Mouse (Mus musculus) limb, embryonic 15.5 days (tissue): ENCODE measurements at regions not wholly inside any gene's neighbourhood (a gene's known extent, or its start where the extent isn't known, plus 50 kb on each side); places are given as distances from the start of the nearest gene placed in this dataset.

Source experiments
- ATAC-seq: fragments of 200-750 bp; cut with Nextera tagmentation; 2 replicates; pipeline ENCODE4 v1.8.0; 2017; ENCODE audit warnings: low read depth, moderate TSS enrichment; ENCODE audit not compliant: insufficient number of reproducible peaks, low FRiP score, low TSS enrichment
- H3K27ac ChIP-seq: fragments of 300-500 bp; sonication (generic); 2 replicates; pipeline ENCODE4 v1.5.1; 2015; ENCODE audit warnings: moderate library complexity, mild to moderate bottlenecking, inconsistent platforms
- H3K27me3 ChIP-seq: fragments of 300-500 bp; sonication (generic); 2 replicates; pipeline ENCODE4 v1.6.1; 2015; ENCODE audit warnings: inconsistent platforms
- H3K36me3 ChIP-seq: fragments of 300-500 bp; sonication (generic); 2 replicates; pipeline ENCODE4 v1.6.1; 2015; ENCODE audit warnings: inconsistent platforms
- H3K4me1 ChIP-seq: fragments of 300-500 bp; sonication (generic); 2 replicates; pipeline ENCODE4 v1.6.1; 2015; ENCODE audit warnings: inconsistent platforms
- H3K4me2 ChIP-seq: fragments of 300-500 bp; sonication (generic); 2 replicates; pipeline ENCODE4 v1.6.1; 2015; ENCODE audit warnings: mild to moderate bottlenecking, inconsistent platforms
- H3K4me3 ChIP-seq: fragments of 300-500 bp; sonication (generic); 2 replicates; pipeline ENCODE4 v1.5.1; 2015; ENCODE audit warnings: mild to moderate bottlenecking, inconsistent platforms
- H3K9ac ChIP-seq: fragments of 300-500 bp; sonication (generic); 2 replicates; pipeline ENCODE4 v1.6.1; 2015; ENCODE audit warnings: inconsistent platforms
- H3K9me3 ChIP-seq: fragments of 300-500 bp; sonication (generic); 2 replicates; pipeline ENCODE4 v1.6.1; 2016; ENCODE audit warnings: inconsistent platforms
- WGBS: fragments of 180-500 bp; shearing (Covaris S2); methylation state at CpG from one replicate; pipeline ENCODE4 v1.1.7; 2015; 5-methylcytosine and 5-hydroxymethylcytosine counted together

DNA sequence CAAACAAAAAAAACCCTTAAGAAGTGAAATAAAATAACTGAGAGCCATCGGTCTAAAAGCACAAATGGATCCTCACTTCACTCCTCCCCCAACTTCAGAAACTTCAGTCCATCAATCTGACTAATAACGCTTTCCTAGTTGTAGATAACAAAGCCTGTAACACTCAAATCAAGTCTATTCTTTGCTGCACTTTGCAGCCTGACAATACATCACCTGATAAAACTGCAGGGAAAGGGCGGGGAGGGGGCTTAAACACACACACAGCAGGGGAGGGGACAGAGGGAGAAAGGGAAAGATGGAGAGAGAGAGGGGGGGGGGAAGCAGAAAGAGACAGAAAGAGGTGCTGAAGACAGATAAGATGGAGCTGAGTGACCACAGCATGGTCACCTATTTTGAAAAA, 99.8 kb upstream of the B3galt2 start:
- no peaks in the 10 kb centered on the region for H3K9me3 ChIP-seq
- no peak overlapping the region for H3K4me3 ChIP-seq
- H3K4me2 ChIP-seq, result no peak overlapping the region
- no peak overlapping the region for H3K9ac ChIP-seq
- 53% methylated on average over 3 of the region's 3 CpGs for WGBS
- no peak for ATAC-seq
- no peaks in the 10 kb centered on the region for H3K36me3 ChIP-seq
- H3K27me3 ChIP-seq, result no peaks in the 10 kb centered on the region
- H3K4me1 ChIP-seq, result no peaks in the 10 kb centered on the region
- no peak overlapping the region for H3K27ac ChIP-seq
